Mouse (Mus musculus) cortical plate, adult 2 months (tissue): ENCODE data around the gene Gm19345.

Experiments
- CTCF ChIP-seq: fragments of 200-500 bp; IDR thresholded peaks from 2 replicates; pipeline ENCODE4 v1.5.1; 2011; ENCODE audit warnings: mild to moderate bottlenecking, control low read depth, low read length; ENCODE audit not compliant: insufficient read depth; ENCODE audit errors: extremely low read depth
- POLR2A ChIP-seq: fragments of 200-500 bp; IDR thresholded peaks from 2 replicates; pipeline ENCODE4 v1.6.1; 2011; ENCODE audit warnings: mild to moderate bottlenecking, low read length, control low read depth; ENCODE audit not compliant: insufficient read depth; ENCODE audit errors: extremely low read depth

GRCm38 (mm10) chr7:19820347-19821048 lies 31.3 kb upstream of the Gm19345 start:
- TF ChIP-seq CTCF (no peak), POLR2A (no peak)
